Mouse (Mus musculus) left cerebral cortex, postnatal 4 days (tissue): ENCODE measurements around the gene Rora. TPM values are rescaled to one million over a fixed set of nuclear protein-coding genes. Genes with fewer than 3 reads are reported as not detected.

Experiments
- DNase-seq: peaks from one replicate; pipeline ENCODE4 v3.0.0-alpha.2; 2022
- intact Hi-C: fragments of 180-260 bp; cut with DNase I; formaldehyde crosslinking; loops from one replicate; pipeline ENCODE4 v1.15.1; 2025
- total RNA-seq, 2 experiments: library from RNA; stranded (reverse); gene quantifications; 2 replicates each; pipeline ENCODE4 v1.2.3; 2021

The Rora gene
- total RNA-seq, 2 experiments from 2014 or later = 25.3 to 29.2 TPM

GRCm38 (mm10) chr9:69125011-69125786 is 471.6 kb downstream of the Rora start:
- intact Hi-C loops = no loop called here

GRCm38 (mm10) chr9:69125787-69126161 is 472.2 kb downstream of the Rora start:
- DNase-seq = no peak
- intact Hi-C loops = no loop called here

More at GRCm38 (mm10) chr9:69125011-69125786, 471.6 kb downstream of the Rora start:
- DNase-seq = peak; percentile 16

GRCm38 (mm10) chr9:69126595-69126994 is 473.0 kb downstream of the Rora start:
- intact Hi-C loops = no loop called here
- DNase-seq = peak; percentile 35

GRCm38 (mm10) chr9:69128335-69128734 is 474.7 kb downstream of the Rora start:
- intact Hi-C loops = no loop called here
- DNase-seq = no peak

GRCm38 (mm10) chr9:69132995-69133394 is 479.4 kb downstream of the Rora start:
- no peak for DNase-seq
- intact Hi-C loops = no loop called here

GRCm38 (mm10) chr9:69133696-69134095 is 480.1 kb downstream of the Rora start:
- intact Hi-C loops = no loop called here
- peak; percentile 15 for DNase-seq

- DNase-seq = peak; percentile 23
Observed at GRCm38 (mm10) chr9:69134604-69135003, 481.0 kb downstream of the Rora start.

GRCm38 (mm10) chr9:69136821-69137220 is 483.2 kb downstream of the Rora start:
- intact Hi-C loops = no loop called here
- DNase-seq = no peak

More at GRCm38 (mm10) chr9:69134604-69135003, 481.0 kb downstream of the Rora start:
- intact Hi-C loops = no loop called here

GRCm38 (mm10) chr9:69137398-69137797 is 483.8 kb downstream of the Rora start:
- intact Hi-C loops = no loop called here

GRCm38 (mm10) chr9:69140144-69140543 is 486.6 kb downstream of the Rora start:
- no peak for DNase-seq
- intact Hi-C loops = no loop called here

More at GRCm38 (mm10) chr9:69137398-69137797, 483.8 kb downstream of the Rora start:
- DNase-seq = no peak

- no peak for DNase-seq
- intact Hi-C loops = no loop called here
Observed at GRCm38 (mm10) chr9:69141859-69142258, 488.3 kb downstream of the Rora start.

- no peak for DNase-seq
- intact Hi-C loops = no loop called here
Observed at GRCm38 (mm10) chr9:69146937-69147336, 493.4 kb downstream of the Rora start.

GRCm38 (mm10) chr9:69150224-69150623 is 496.6 kb downstream of the Rora start:
- no peak for DNase-seq
- intact Hi-C loops = no loop called here

- no peak for DNase-seq
- intact Hi-C loops = no loop called here
Observed at GRCm38 (mm10) chr9:69154684-69155083, 501.1 kb downstream of the Rora start.

- DNase-seq = no peak
- intact Hi-C loops = no loop called here
Observed at GRCm38 (mm10) chr9:69155836-69156595, 502.4 kb downstream of the Rora start.

GRCm38 (mm10) chr9:69160818-69161217 is 507.2 kb downstream of the Rora start:
- no peak for DNase-seq
- intact Hi-C loops = no loop called here

- intact Hi-C loops = no loop called here
- DNase-seq = no peak
Observed at GRCm38 (mm10) chr9:69164653-69165052, 511.1 kb downstream of the Rora start.

GRCm38 (mm10) chr9:69165096-69165836 is 511.7 kb downstream of the Rora start:
- intact Hi-C loops = no loop called here
- no peak for DNase-seq

- DNase-seq = no peak
- intact Hi-C loops = no loop called here
Observed at GRCm38 (mm10) chr9:69174061-69174460, 520.5 kb downstream of the Rora start.

- DNase-seq = no peak
Observed at GRCm38 (mm10) chr9:69174527-69175116, 521.0 kb downstream of the Rora start.

GRCm38 (mm10) chr9:69176988-69177387 is 523.4 kb downstream of the Rora start:
- no peak for DNase-seq
- intact Hi-C loops = no loop called here

More at GRCm38 (mm10) chr9:69174527-69175116, 521.0 kb downstream of the Rora start:
- intact Hi-C loops = no loop called here
